Mouse (Mus musculus) stomach, postnatal 0 days (tissue): Measurements from ENCODE around the gene Prelp. TPM values are rescaled to one million over a fixed set of nuclear protein-coding genes. Genes with fewer than 3 reads are reported as not detected.

Experiments used
- ATAC-seq: fragments of 200-750 bp; cut with Nextera tagmentation; 2 replicates; pipeline ENCODE4 v1.8.0; 2017; ENCODE audit not compliant: low FRiP score, low TSS enrichment
- DNase-seq: peaks from one replicate; pipeline ENCODE4 v3.0.0-alpha.2; 2016; ENCODE audit warnings: low spot score
- H3K27ac ChIP-seq: fragments of 300-500 bp; sonication (generic); replicated peaks from 2 replicates; pipeline ENCODE4 v1.5.1; 2014; ENCODE audit warnings: mild to moderate bottlenecking, control low read depth
- H3K27me3 ChIP-seq: fragments of 300-500 bp; sonication (generic); 2 replicates; pipeline ENCODE4 v1.6.1; 2014; ENCODE audit warnings: low read length; ENCODE audit not compliant: control insufficient read depth, insufficient read depth
- H3K36me3 ChIP-seq: fragments of 300-500 bp; sonication (generic); 2 replicates; pipeline ENCODE4 v1.6.1; 2014; ENCODE audit warnings: low read length, mixed read lengths; ENCODE audit not compliant: control insufficient read depth, insufficient read depth
- H3K4me1 ChIP-seq: fragments of 300-500 bp; sonication (generic); replicated peaks from 2 replicates; pipeline ENCODE4 v1.6.1; 2014; ENCODE audit warnings: antibody characterized with exemption; ENCODE audit not compliant: control insufficient read depth, insufficient read depth
- H3K4me2 ChIP-seq: fragments of 300-500 bp; sonication (generic); replicated peaks from 2 replicates; pipeline ENCODE4 v1.6.1; 2014; ENCODE audit warnings: low read depth, mild to moderate bottlenecking, control low read depth, moderate library complexity
- H3K4me3 ChIP-seq: fragments of 300-500 bp; sonication (generic); 2 replicates; pipeline ENCODE4 v1.5.1; 2014; ENCODE audit warnings: low read depth, low read length, control low read depth
- H3K9ac ChIP-seq: fragments of 300-500 bp; sonication (generic); 2 replicates; pipeline ENCODE4 v1.6.1; 2014; ENCODE audit warnings: mild to moderate bottlenecking, low read length, control low read depth, mixed read lengths
- H3K9me3 ChIP-seq: fragments of 300-500 bp; sonication (generic); 2 replicates; pipeline ENCODE4 v1.6.1; 2016; ENCODE audit warnings: low read length; ENCODE audit not compliant: control insufficient read depth
- CTCF ChIP-seq: IDR thresholded peaks from 2 replicates; pipeline ENCODE4 v1.5.1; 2016; ENCODE audit warnings: antibody characterized with exemption, low read depth, mild to moderate bottlenecking, moderate library complexity
- EP300 ChIP-seq: optimal IDR thresholded peaks from 2 replicates; pipeline ENCODE3; 2016; ENCODE audit warnings: antibody characterized with exemption
- WGBS: fragments of 180-500 bp; shearing (Covaris S2); extraction: QIAGEN DNeasy Blood & Tissue Kit; methylation state at CpG from one replicate; pipeline ENCODE4 v1.1.7; 2014; 5-methylcytosine and 5-hydroxymethylcytosine counted together
- polyA plus RNA-seq: library from polyadenylated mRNA; unstranded; fragments of >200 nt; fragmentation: Nextera tagmentation; extraction: Ambion mirVana; gene quantifications from 2 replicates; pipeline ENCODE4 v1.2.1, GENCODE M21; 2015

The Prelp gene
- polyA plus RNA-seq, result 4.7 and 5.3 TPM in 2 replicates

DNA sequence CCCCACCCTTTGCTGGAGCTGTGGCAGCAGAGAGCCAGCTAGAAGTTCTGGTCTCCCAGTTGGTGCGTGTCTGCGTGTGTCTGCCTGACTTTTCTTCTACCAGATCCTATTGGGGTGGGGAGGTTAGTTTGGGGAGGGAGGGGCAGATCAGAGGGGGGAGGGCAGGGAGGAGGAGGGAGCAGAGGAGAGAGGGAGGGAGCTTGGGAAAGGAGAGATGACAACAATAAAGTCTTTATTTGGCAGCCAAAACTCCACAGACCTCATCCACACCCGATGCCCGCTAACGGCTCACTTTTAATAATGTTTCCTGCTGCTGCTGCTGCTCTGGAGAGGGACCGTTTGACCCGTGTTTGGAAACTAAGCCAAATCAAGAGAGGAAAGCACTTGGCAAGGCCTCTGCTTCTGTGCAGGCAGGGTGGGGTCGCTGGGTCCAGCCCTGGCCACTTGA, at the start of gene Prelp:
TSS of gene Prelp (minus strand) at position 111 of the 448 bp plus-strand sequence.
- Histone ChIP-seq H3K27me3 (no peaks in the 10 kb centered on the region), H3K4me2 (peak within 1 kb of the TSS; percentile 26), H3K9ac (peak within 1 kb of the TSS; percentile 28; the same call in 1 of the 2 replicates), H3K36me3 (no peaks in the 10 kb centered on the region), H3K9me3 (no peaks in the 10 kb centered on the region), H3K4me1 (peaks cover 8% of the 10 kb centered on the region; the same call in 1 of the 2 replicates), H3K27ac (peak within 1 kb of the TSS; percentile 41), H3K4me3 (no peak within 1 kb of the TSS)
- 4% methylated on average over 8 of the region's 8 CpGs for WGBS
- no peak for TF ChIP-seq EP300
- no peak for TF ChIP-seq CTCF
- no peak for DNase-seq
- ATAC-seq, result peak; percentile 54; the same call in 1 of the 2 replicates

DNA sequence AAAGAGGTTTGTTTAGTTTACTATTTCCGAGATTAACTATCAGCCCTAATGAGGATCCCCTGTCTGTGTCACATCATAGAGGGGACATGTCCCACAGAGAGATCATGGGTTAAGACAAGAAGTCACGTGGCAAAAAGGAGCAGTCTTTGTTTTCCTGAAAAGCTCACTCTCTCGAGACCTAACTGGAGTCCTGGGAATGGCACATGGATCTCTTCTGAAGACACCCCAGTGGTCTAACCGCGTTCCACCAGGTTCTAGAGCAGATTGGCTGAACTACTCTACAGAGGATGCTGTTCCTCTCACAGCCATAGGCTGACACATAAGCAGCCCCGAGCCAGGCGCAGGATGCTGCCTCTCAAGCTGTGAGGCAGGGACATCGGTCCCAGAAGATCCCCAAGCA, 48.2 kb upstream of the Prelp start:
- peaks cover 14% of the 10 kb centered on the region for H3K4me1 ChIP-seq
- H3K27ac ChIP-seq, result no peak overlapping the region
- H3K4me3 ChIP-seq, result no peak overlapping the region
- ATAC-seq (no peak), DNase-seq (no peak)
- H3K27me3 ChIP-seq, result no peaks in the 10 kb centered on the region
- TF ChIP-seq EP300, result no peak
- no peak for TF ChIP-seq CTCF
- WGBS, result 83% methylated on average over 8 of the region's 8 CpGs
- H3K36me3 ChIP-seq, result no peaks in the 10 kb centered on the region
- no peak overlapping the region for H3K9ac ChIP-seq
- H3K4me2 ChIP-seq, result no peak overlapping the region
- H3K9me3 ChIP-seq, result no peaks in the 10 kb centered on the region

DNA sequence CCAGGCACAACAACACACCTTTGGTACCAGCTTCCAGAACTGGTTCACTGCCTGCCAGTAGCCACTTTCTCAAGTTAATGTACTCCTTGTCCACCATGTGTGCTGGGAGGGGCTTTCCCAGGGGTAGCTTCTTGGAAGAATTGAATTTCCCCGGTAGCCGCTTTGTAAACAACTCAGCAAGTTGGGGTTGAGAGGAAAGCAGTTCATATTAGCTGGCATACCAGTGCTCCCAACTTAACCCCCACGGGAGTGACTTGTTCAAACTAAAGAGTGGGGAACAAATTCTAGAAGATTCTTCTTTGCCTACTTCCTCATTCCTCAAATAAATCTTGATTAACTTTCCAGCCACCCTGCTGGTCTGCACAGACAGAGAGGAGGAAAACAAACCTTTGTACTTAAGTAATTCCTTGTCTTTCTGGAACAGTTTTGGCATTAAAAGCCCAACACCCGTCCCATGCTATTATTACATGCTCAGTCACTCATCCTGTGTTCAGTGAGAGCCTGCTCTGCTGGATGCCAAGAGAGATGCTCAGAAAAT, 47.6 kb upstream of the Prelp start:
- H3K4me3 ChIP-seq, result no peak overlapping the region
- H3K27me3 ChIP-seq, result no peaks in the 10 kb centered on the region
- DNase-seq, result no peak
- H3K9ac ChIP-seq, result no peak overlapping the region
- no peaks in the 10 kb centered on the region for H3K9me3 ChIP-seq
- peak overlapping the region; percentile 58; the same call in 1 of the 2 replicates for H3K27ac ChIP-seq
- TF ChIP-seq CTCF, result no peak
- TF ChIP-seq EP300, result no peak
- no peaks in the 10 kb centered on the region for H3K36me3 ChIP-seq
- H3K4me1 ChIP-seq, result peaks cover 14% of the 10 kb centered on the region
- WGBS, result 28% methylated on average over 4 of the region's 4 CpGs
- no peak for ATAC-seq
- H3K4me2 ChIP-seq, result no peak overlapping the region

DNA sequence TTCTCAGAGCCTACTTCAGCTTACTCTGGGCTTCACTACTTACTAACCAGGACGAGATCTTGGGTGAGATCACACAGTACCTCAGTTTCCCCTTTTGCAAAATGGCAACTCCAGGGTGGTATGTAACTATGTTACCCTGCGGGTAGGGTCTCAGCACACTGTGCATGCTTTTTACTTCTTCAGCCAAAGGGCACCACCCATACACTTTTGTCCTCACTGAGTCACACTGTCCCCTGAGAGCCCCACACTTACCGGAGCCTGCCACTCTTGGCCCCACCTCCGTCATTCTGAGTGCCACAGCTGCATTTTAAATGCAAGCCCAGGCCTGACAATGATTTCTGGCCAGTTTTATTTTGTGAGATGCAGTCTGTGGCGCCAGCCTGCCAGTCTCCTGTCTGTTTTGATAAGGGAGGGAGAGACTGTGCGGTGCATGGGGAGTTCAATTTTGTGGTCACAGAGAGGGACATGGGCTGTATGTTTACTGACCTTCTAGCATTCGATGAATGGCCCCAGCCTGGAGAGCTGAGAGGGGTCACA, 46.3 kb upstream of the Prelp start:
- Histone ChIP-seq H3K4me2 (no peak overlapping the region), H3K27me3 (no peaks in the 10 kb centered on the region), H3K4me1 (peaks cover 14% of the 10 kb centered on the region), H3K36me3 (no peaks in the 10 kb centered on the region), H3K27ac (peak overlapping the region; percentile 58), H3K9ac (no peak overlapping the region), H3K4me3 (no peak overlapping the region), H3K9me3 (no peaks in the 10 kb centered on the region)
- no peak for DNase-seq
- ATAC-seq, result 0 out of 2 replicates have a peak, but pooled peaks have one; percentile 14
- TF ChIP-seq CTCF (no peak), EP300 (no peak)
- WGBS, result 56% methylated on average over 7 of the region's 7 CpGs

DNA sequence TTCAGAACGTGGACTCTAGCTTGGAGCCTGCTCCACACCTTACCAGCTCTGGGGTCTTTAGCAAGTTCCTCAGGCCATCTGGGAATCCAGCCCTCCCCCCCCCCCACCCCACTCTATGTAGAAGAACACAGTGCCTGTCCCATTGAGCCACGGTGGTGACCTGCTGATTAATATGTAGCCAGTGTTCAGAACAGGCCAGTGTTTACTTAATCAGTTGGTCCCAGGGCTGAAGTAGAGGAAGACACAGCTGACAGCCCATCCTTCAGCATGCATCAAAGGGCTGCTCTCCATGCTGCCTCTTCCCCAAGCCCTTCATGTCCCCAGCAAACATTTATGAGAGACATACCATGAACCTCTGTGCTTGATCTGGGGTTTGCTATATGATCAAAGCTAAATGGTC, 44.8 kb upstream of the Prelp start:
- H3K4me1 ChIP-seq, result peaks cover 19% of the 10 kb centered on the region
- H3K9ac ChIP-seq, result no peak overlapping the region
- DNase-seq (no peak), ATAC-seq (no peak)
- no peaks in the 10 kb centered on the region for H3K9me3 ChIP-seq
- no peaks in the 10 kb centered on the region for H3K27me3 ChIP-seq
- H3K4me2 ChIP-seq, result no peak overlapping the region
- no peak overlapping the region for H3K4me3 ChIP-seq
- WGBS, result 39% methylated on average over 2 of the region's 2 CpGs
- H3K27ac ChIP-seq, result peak overlapping the region; percentile 88
- no peaks in the 10 kb centered on the region for H3K36me3 ChIP-seq
- no peak for TF ChIP-seq EP300
- TF ChIP-seq CTCF, result no peak

DNA sequence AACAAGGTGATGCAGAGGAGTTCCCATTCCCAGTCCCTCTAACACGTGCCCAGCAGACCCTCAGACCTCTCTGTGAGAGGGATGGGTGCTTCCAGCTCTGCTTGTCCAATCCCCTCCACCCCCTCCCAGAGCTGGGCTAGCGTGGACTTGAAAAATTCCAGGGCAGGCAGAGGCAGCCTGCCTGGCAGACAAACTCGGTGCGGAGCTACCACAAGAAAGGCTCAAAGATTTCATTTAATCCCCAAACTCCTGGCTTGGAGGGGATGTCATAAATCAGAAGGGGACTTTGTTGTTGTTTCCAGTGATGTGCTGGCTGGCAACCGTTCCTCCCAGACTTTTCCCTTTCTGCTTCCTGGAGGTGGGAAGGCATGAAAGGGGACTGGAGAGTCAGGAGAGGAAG, 44.1 kb upstream of the Prelp start:
- ATAC-seq (no peak; the same call in 1 of the 2 replicates), DNase-seq (no peak)
- Histone ChIP-seq H3K4me3 (no peak overlapping the region), H3K36me3 (no peaks in the 10 kb centered on the region), H3K4me1 (peaks cover 19% of the 10 kb centered on the region), H3K9me3 (no peaks in the 10 kb centered on the region), H3K27me3 (no peaks in the 10 kb centered on the region), H3K4me2 (no peak overlapping the region), H3K9ac (peak overlapping the region; percentile 23; the same call in 1 of the 2 replicates), H3K27ac (peak overlapping the region; percentile 88)
- WGBS, result 24% methylated on average over 5 of the region's 5 CpGs
- no peak for TF ChIP-seq CTCF
- TF ChIP-seq EP300, result peak; percentile 79
